Mouse (Mus musculus): Measurements from ENCODE around the gene Bptf.
"Not testable (repeated sequence)": the region's sequence is repeated elsewhere in the genome, so short reads cannot be mapped to it uniquely, and the experiment has no call there.

Bptf gene

GRCm38 (mm10) chr11:107117789-107118188, 14.1 kb downstream of the Bptf start:
- no peak for DNase-seq (ENCODE audit: low read depth, low spot score)

- peak; percentile 94 for DNase-seq (ENCODE audit: low read depth, low spot score)
Observed at GRCm38 (mm10) chr11:107113881-107114557, 17.9 kb downstream of the Bptf start.

- peak; percentile 89 for DNase-seq (ENCODE audit: low read depth, low spot score)
Observed at GRCm38 (mm10) chr11:107113112-107113511, 18.8 kb downstream of the Bptf start.

- DNase-seq (ENCODE audit: low read depth, low spot score) = no peak
Observed at GRCm38 (mm10) chr11:107109669-107110068, 22.3 kb downstream of the Bptf start.

GRCm38 (mm10) chr11:107108892-107109291, 23.0 kb downstream of the Bptf start:
- peak; percentile 73 for DNase-seq (ENCODE audit: low read depth, low spot score)

GRCm38 (mm10) chr11:107107725-107108078, 24.2 kb downstream of the Bptf start:
- DNase-seq (ENCODE audit: low read depth, low spot score) = no peak

- DNase-seq (ENCODE audit: low read depth, low spot score) = no peak
Observed at GRCm38 (mm10) chr11:107106978-107107724, 24.8 kb downstream of the Bptf start.

- DNase-seq (ENCODE audit: low read depth, low spot score) = no peak
Observed at GRCm38 (mm10) chr11:107106461-107106860, 25.5 kb downstream of the Bptf start.

- peak; percentile 92 for DNase-seq (ENCODE audit: low read depth, low spot score)
Observed at GRCm38 (mm10) chr11:107105227-107105626, 26.7 kb downstream of the Bptf start.

GRCm38 (mm10) chr11:107103736-107104135, 28.2 kb downstream of the Bptf start:
- no peak for DNase-seq (ENCODE audit: low read depth, low spot score)

GRCm38 (mm10) chr11:107103224-107103589, 28.7 kb downstream of the Bptf start:
- no peak for DNase-seq (ENCODE audit: low read depth, low spot score)

GRCm38 (mm10) chr11:107102465-107103223, 29.3 kb downstream of the Bptf start:
- no peak for DNase-seq (ENCODE audit: low read depth, low spot score)

- DNase-seq (ENCODE audit: low read depth, low spot score) = no peak
Observed at GRCm38 (mm10) chr11:107096973-107097372, 35.0 kb downstream of the Bptf start.

- no peak for DNase-seq (ENCODE audit: low read depth, low spot score)
Observed at GRCm38 (mm10) chr11:107093871-107094270, 38.1 kb downstream of the Bptf start.

GRCm38 (mm10) chr11:107092637-107093036, 39.3 kb downstream of the Bptf start:
- DNase-seq (ENCODE audit: low read depth, low spot score) = peak; percentile 65

GRCm38 (mm10) chr11:107085866-107086265, 46.1 kb downstream of the Bptf start:
- DNase-seq (ENCODE audit: low read depth, low spot score) = no peak

- DNase-seq (ENCODE audit: low read depth, low spot score) = no peak
Observed at GRCm38 (mm10) chr11:107083480-107083879, 48.4 kb downstream of the Bptf start.

- DNase-seq (ENCODE audit: low read depth, low spot score) = no peak
Observed at GRCm38 (mm10) chr11:107065216-107065785, 66.6 kb downstream of the Bptf start.

- no peak for DNase-seq (ENCODE audit: low read depth, low spot score)
Observed at GRCm38 (mm10) chr11:107064590-107064989, 67.3 kb downstream of the Bptf start.

- no peak for DNase-seq (ENCODE audit: low read depth, low spot score)
Observed at GRCm38 (mm10) chr11:107063067-107063466, 68.9 kb downstream of the Bptf start.

GRCm38 (mm10) chr11:107060941-107061340, 71.0 kb downstream of the Bptf start:
- no peak for DNase-seq (ENCODE audit: low read depth, low spot score)

- DNase-seq (ENCODE audit: low read depth, low spot score) = not testable (repeated sequence)
Observed at GRCm38 (mm10) chr11:107059634-107060033, 72.3 kb downstream of the Bptf start.

All from R1 (cell line).